Mouse (Mus musculus): ENCODE results near the gene Brca2.

DNA sequence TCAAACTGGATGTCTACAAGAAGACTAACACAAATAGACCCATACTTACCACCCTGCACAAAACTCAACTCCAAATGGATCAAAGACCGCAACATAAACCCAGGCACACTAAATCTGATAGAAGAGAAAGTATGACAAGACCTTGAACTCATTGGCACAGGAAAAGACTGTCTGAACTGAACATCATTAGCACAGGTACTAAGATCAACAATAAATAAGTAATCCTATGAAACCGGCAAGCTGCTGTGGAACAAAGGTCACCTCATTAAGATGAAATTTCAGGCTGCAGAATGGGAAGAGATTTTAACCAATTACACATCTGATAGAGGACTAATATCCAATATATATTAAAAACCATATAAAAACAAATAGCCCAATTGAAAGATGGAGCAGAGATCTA is 93.8 kb downstream of the Brca2 start:
- TF ChIP-seq TAL1 (IDR thresholded peaks at IDR 0.05; ENCODE audit: low read length) (no peak), GATA1 (IDR thresholded peaks at IDR 0.05; ENCODE audit: low read length) (no peak)

All from erythroblast, embryonic 14.5 days (primary cell).